Mouse (Mus musculus) heart, adult 2 months (tissue): Measurements from ENCODE around the gene Gm44805. TPM values are rescaled to one million over a fixed set of nuclear protein-coding genes. Genes with fewer than 3 reads are reported as not detected.

Experiments
- DNase-seq, 2 experiments: peaks; one replicate each; pipeline ENCODE4 v3.0.0; 2021
- H3K27ac ChIP-seq: fragments of 200-600 bp; 2 replicates; pipeline ENCODE4 v1.8.1; 2022
- H3K27me3 ChIP-seq: fragments of 200-500 bp; 2 replicates; pipeline ENCODE4 v1.6.1; 2012; ENCODE audit warnings: mild to moderate bottlenecking, low read length, inconsistent platforms, mixed read lengths; ENCODE audit not compliant: control insufficient read depth, insufficient read depth
- H3K36me3 ChIP-seq: fragments of 200-500 bp; 2 replicates; pipeline ENCODE4 v1.6.1; 2012; ENCODE audit warnings: low read length, inconsistent platforms; ENCODE audit not compliant: control insufficient read depth, insufficient read depth
- H3K4me1 ChIP-seq: fragments of 200-500 bp; 2 replicates; pipeline ENCODE4 v1.6.1; 2011; ENCODE audit warnings: low read length; ENCODE audit not compliant: control insufficient read depth, insufficient read depth
- H3K4me3 ChIP-seq: fragments of 200-600 bp; 2 replicates; pipeline ENCODE4 v1.8.1; 2022
- H3K79me2 ChIP-seq: fragments of 200-500 bp; replicated peaks from 2 replicates; pipeline ENCODE4 v1.6.1; 2012; ENCODE audit warnings: mild to moderate bottlenecking, inconsistent platforms, low read length, moderate library complexity, mixed read lengths; ENCODE audit not compliant: control insufficient read depth, insufficient read depth
- H3K9ac ChIP-seq: fragments of 200-500 bp; 2 replicates; pipeline ENCODE4 v1.6.1; 2012; ENCODE audit warnings: low read depth, mild to moderate bottlenecking, control low read depth, inconsistent platforms, low read length, mixed read lengths
- CTCF ChIP-seq: fragments of 200-600 bp; IDR thresholded peaks from 2 replicates; pipeline ENCODE4 v1.8.1; 2022; ENCODE audit warnings: antibody characterized with exemption, mild to moderate bottlenecking, moderate library complexity
- EP300 ChIP-seq: fragments of 200-500 bp; IDR thresholded peaks from 2 replicates; pipeline ENCODE4 v1.6.1; 2011; ENCODE audit warnings: low read depth, low read length, control low read depth; ENCODE audit not compliant: insufficient read depth
- POLR2A ChIP-seq: fragments of 200-500 bp; IDR thresholded peaks from 2 replicates; pipeline ENCODE4 v1.6.1; 2011; ENCODE audit warnings: mild to moderate bottlenecking, low read depth, low read length, control low read depth; ENCODE audit not compliant: insufficient read depth
- WGBS: fragments of 180-500 bp; shearing (Covaris S2); methylation state at CpG from one replicate; pipeline ENCODE4 v1.1.7; 2018; 5-methylcytosine and 5-hydroxymethylcytosine counted together
- intact Hi-C: fragments of 180-260 bp; cut with DNase I; formaldehyde crosslinking; loops from one replicate; pipeline ENCODE4 v1.15.1; 2025
- polyA plus RNA-seq: library from polyadenylated mRNA; depleted of rRNA; stranded (reverse); fragments of >200 nt; gene quantifications from 2 replicates; pipeline ENCODE4 v1.2.3, GENCODE M21; 2012
- total RNA-seq, 2 experiments: library from RNA; stranded (reverse); gene quantifications; 2 replicates each; pipeline ENCODE4 v1.2.3; 2021

Gm44805 gene
- total and polyA plus RNA-seq, 3 experiments: not detected

DNA sequence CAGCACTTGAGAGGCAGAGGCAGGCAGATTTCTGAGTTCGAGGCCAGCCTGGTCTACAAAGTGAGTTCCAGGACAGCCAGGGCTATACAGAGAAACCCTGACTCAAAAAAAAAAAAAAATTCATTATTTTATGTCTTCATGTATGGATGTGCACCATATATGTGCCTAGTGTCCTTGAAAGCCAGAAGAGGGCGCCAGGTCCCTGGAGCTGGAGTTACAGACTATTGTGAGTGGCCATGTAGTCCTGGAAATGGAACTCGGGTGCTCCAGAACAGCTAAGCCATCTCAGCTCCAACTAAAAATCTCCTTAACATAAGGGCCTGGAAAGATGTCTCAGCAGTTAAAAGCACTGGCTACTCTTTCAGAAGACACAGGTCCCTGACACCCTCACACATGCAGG, 14.5 kb downstream of the Gm44805 start:
- Histone ChIP-seq H3K9ac (no peak overlapping the region), H3K79me2 (peaks cover 9% of the 10 kb centered on the region), H3K27ac (no peak overlapping the region; the same call in 1 of the 2 replicates), H3K36me3 (no peaks in the 10 kb centered on the region), H3K4me1 (peaks cover 13% of the 10 kb centered on the region), H3K27me3 (no peaks in the 10 kb centered on the region), H3K4me3 (no peak overlapping the region)
- no peak for TF ChIP-seq EP300
- TF ChIP-seq CTCF: peak; percentile 19; the same call in 1 of the 2 replicates
- no peak for DNase-seq
- intact Hi-C loops: loop anchor here (5.0 kb wide), 1 partner anchor 126 kb away; no protein-coding TSS in a partner anchor
- 61% methylated on average over 3 of the region's 3 CpGs for WGBS

DNA sequence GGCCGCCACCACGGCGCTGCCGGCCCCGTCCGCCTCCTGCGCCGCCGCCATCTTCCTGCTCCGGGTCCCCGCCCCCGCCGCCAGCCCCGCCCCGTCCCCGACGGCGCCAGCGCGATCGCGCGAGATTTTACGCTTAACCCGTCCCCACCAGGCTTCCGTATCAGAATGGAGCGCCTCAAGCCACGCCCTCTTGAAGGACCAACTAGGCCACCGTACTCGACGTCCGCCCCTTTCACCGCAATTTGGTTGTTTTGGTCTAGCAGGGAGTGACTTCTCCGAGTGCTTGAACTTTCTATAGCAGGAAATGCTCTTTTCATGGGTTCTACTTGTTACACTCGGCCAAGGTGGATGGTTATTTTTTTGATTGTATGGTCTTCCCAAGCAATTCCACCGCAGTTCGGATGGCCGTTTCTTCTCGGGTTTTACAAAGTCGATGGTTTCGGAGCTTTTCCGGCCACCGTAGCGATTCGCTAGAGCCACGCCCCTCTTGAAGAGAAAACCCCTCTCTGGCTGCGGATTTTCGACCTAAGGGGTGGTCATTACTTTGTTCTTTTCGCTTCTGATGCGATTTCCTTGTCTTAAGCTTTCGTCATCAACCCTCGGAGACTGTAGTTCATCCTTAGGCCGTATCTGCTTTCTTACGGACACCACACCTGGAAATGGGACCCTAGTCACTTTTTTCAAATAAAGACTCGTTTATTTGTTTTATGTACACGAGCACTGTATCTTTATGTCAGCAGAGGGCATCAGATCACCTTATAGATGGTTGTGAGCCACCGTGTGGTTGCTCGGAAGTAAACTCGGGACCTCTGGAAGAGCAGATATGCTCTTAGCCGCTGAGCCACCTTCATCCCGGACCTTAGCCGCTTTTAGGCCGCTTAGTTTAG, 16.0 kb downstream of the Gm44805 start, which contains the start of gene Clptm1:
TSS of gene Clptm1 (minus strand) at position 79 of the 887 bp plus-strand sequence.
- WGBS: under 1% methylated on average over 54 of the region's 63 CpGs
- DNase-seq: peak; percentile 97
- Histone ChIP-seq H3K27me3 (no peaks in the 10 kb centered on the region), H3K36me3 (no peaks in the 10 kb centered on the region), H3K4me1 (peaks cover 13% of the 10 kb centered on the region), H3K79me2 (peaks cover 14% of the 10 kb centered on the region), H3K9ac (peak within 1 kb of the TSS; percentile 94), H3K27ac (peak within 1 kb of the TSS; percentile 96), H3K4me3 (peak within 1 kb of the TSS; percentile 100)
- TF ChIP-seq EP300 (peak; percentile 83), POLR2A (peak; percentile 79), CTCF (peak; percentile 47)
- intact Hi-C loops: loop anchor here (5.0 kb wide), 2 partner anchors 38 to 127 kb away; partner anchors contain the start of gene Relb

DNA sequence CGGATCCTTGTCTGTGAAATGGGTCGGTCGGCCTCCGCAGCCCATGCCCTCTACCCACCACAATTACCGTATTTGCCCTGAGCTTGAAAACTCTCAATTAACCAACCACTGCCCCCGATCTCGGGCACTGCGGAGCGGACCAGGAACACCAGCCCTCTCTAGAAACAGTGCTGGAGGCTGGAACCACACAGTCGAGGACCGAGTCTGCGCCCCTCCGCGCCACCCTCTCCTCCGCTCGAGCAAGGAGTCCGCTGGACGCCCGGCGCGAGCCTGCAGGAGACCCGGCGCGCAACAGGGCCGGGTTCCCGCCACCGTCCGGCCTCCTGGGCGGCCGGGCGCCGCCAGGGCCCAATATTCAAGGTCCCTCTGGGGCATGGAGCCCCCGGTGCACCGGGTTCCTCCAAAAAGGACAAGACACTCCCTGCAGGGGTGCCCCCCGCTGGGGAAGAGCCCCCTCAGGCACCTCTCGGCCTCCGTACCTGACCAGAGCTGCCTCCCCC, 16.7 kb downstream of the Gm44805 start:
- no peaks in the 10 kb centered on the region for H3K36me3 ChIP-seq
- peaks cover 13% of the 10 kb centered on the region for H3K4me1 ChIP-seq
- H3K27ac ChIP-seq: peak overlapping the region; percentile 88
- under 1% methylated on average over 37 of the region's 37 CpGs for WGBS
- peak overlapping the region; percentile 100 for H3K4me3 ChIP-seq
- H3K79me2 ChIP-seq: peaks cover 16% of the 10 kb centered on the region
- DNase-seq: no peak
- H3K27me3 ChIP-seq: no peaks in the 10 kb centered on the region
- peak overlapping the region; percentile 94 for H3K9ac ChIP-seq
- intact Hi-C loops: loop anchor here (5.0 kb wide), 1 partner anchor 37 kb away; the partner anchor contains the start of gene Relb
- TF ChIP-seq POLR2A: no peak
- no peak for TF ChIP-seq EP300
- TF ChIP-seq CTCF: peak; percentile 22; the same call in 1 of the 2 replicates

DNA sequence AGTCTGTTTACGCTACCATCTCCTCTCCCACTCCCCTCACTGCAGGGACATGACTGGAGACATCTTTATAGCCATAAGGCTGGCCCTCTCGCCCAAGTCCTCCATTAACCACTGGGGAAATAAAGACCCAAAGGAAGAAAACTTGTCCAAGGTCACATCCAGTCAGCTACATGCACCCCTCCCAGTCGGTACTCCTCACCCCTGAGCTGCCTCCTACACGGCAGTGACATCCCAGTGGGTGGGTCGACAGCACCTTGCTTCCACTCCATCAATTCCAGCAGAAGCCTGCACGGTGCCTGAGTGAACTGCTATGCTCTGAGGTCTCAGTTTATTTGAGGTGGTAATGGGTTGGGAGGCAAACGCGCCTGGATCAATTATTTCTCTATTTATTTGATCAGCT, 17.3 kb downstream of the Gm44805 start:
- Histone ChIP-seq H3K79me2 (peaks cover 16% of the 10 kb centered on the region), H3K27me3 (no peaks in the 10 kb centered on the region), H3K27ac (peak overlapping the region; percentile 88; the same call in 1 of the 2 replicates), H3K36me3 (no peaks in the 10 kb centered on the region), H3K4me1 (peaks cover 10% of the 10 kb centered on the region), H3K9ac (peak overlapping the region; percentile 94), H3K4me3 (peak overlapping the region; percentile 100)
- no peak for TF ChIP-seq EP300
- TF ChIP-seq POLR2A: no peak
- no peak for TF ChIP-seq CTCF
- 13% methylated on average over 8 of the region's 8 CpGs for WGBS
- intact Hi-C loops: loop anchor here (5.0 kb wide), 1 partner anchor 37 kb away; the partner anchor contains the start of gene Relb
- no peak for DNase-seq

DNA sequence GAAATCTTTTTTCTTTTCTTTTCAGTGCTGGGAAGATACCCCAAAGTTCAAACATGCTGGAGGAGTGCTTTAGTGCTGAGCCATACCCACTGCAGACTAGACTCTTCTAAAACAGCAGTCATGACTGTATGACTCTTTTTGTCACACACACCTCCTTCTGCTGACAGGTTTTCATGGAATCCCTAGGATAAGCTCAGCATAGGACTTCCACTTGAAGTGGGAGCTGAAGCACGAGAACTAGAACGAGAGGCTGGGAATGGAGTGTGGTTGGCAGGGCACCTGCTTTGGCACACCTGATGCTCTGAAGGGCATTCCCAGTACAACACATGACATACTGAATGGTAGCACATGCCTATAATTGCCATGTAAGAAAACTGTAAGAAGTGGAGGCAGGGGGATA, 28.6 kb downstream of the Gm44805 start:
- WGBS: 71% methylated on average over 2 of the region's 2 CpGs
- peaks cover 2% of the 10 kb centered on the region for H3K36me3 ChIP-seq
- H3K27ac ChIP-seq: no peak overlapping the region; the same call in 1 of the 2 replicates
- no peak overlapping the region for H3K4me3 ChIP-seq
- TF ChIP-seq CTCF (no peak), EP300 (peak; percentile 91)
- DNase-seq: peak in 1 of 2 experiments; percentile 73
- no peaks in the 10 kb centered on the region for H3K27me3 ChIP-seq
- no peak overlapping the region for H3K9ac ChIP-seq
- intact Hi-C loops: no loop called here
- peaks cover 10% of the 10 kb centered on the region; the same call in 1 of the 2 replicates for H3K4me1 ChIP-seq
- peaks cover 5% of the 10 kb centered on the region; the same call in 1 of the 2 replicates for H3K79me2 ChIP-seq
